Mouse (Mus musculus): ENCODE results near the gene Adra2c. TPM values are rescaled to one million over a fixed set of nuclear protein-coding genes. Genes with fewer than 3 reads are reported as not detected.

The Adra2c gene
- polyA plus RNA-seq, 1 experiment from 2014 or later, result 0.24 TPM

DNA sequence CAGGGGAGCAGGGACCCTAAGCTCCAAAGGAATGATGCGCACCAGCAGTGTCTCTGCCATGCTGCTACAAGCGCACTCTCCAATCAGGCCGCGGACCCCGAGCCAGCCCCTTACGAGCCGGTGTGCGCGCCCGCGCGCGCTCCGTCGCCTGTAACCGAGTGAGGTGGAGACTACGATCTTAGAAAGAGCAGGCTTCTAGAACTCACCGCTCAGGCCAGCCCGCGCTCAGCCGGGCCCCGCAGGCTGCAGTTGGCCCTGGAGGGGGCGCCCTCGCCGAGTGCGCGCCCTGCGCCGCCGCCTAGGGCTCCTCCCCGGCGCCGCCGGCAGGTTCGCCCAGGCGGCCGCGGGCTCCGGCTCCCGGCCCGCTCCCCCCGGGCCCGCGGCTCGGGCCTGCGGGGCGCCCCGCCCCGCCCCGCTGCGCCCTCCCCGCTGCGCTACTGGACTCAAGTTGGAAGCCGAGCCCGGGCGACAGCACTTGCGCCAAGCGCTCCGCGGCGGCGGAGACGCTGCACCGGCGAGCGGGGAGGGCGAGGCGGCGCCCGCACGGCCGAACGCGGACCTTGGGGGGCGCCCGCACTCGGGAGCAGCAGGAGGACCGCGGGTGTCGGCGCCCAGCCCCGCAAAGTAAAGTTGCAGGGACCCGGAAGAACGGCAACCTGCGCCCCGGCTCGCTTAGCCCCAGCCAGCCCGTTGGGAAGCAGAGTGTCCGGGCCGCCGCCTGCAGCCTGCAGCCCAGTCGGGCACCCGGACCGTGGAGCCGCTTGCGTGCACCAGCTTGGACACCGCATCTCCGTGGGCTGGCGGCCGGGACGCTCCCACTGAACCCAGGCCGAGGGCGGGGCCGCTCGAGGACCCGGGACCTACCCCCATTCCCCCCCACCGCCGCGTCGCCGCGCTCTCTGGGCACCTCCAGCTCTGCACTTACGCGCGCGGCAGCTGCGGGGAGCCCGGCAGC, 899 bp downstream of the Adra2c start:
- Histone ChIP-seq H3K9ac (peak overlapping the region; percentile 34; the same call in 1 of the 2 replicates), H3K27ac (no peak overlapping the region), H3K27me3 (peaks cover 93% of the 10 kb centered on the region), H3K4me3 (peak overlapping the region; percentile 50), H3K9me3 (no peaks in the 10 kb centered on the region), H3K4me2 (replicated peaks) (peak overlapping the region; percentile 96), H3K4me1 (0 out of 2 replicates have a peak, but pooled peaks cover 11% of the 10 kb centered on the region), H3K36me3 (no peaks in the 10 kb centered on the region)
- no peak for ATAC-seq (ENCODE audit: insufficient number of reproducible peaks, insufficient read depth, low FRiP score, low TSS enrichment)
- under 1% methylated on average over 109 of the region's 118 CpGs for WGBS

DNA sequence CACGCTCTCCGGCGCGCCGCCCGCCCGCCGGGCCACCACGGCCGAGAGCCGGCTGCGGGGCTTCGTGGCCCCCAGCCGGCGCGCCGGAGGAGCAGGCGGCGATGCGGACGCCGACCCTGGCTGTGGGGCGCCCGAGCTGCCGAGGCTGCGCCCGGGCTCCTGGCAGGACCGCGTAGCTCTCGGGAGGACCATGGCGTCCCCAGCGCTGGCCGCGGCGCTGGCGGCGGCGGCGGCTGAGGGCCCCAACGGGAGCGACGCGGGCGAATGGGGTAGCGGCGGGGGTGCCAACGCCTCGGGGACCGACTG, 1.5 kb downstream of the Adra2c start:
- Histone ChIP-seq H3K27me3 (peaks cover 94% of the 10 kb centered on the region), H3K9ac (peak overlapping the region; percentile 34; the same call in 1 of the 2 replicates), H3K4me1 (0 out of 2 replicates have a peak, but pooled peaks cover 11% of the 10 kb centered on the region), H3K4me3 (peak overlapping the region; percentile 50), H3K36me3 (no peaks in the 10 kb centered on the region), H3K9me3 (no peaks in the 10 kb centered on the region), H3K27ac (no peak overlapping the region), H3K4me2 (replicated peaks) (peak overlapping the region; percentile 96)
- WGBS, result under 1% methylated on average over 37 of the region's 49 CpGs
- ATAC-seq (ENCODE audit: insufficient number of reproducible peaks, insufficient read depth, low FRiP score, low TSS enrichment), result no peak

DNA sequence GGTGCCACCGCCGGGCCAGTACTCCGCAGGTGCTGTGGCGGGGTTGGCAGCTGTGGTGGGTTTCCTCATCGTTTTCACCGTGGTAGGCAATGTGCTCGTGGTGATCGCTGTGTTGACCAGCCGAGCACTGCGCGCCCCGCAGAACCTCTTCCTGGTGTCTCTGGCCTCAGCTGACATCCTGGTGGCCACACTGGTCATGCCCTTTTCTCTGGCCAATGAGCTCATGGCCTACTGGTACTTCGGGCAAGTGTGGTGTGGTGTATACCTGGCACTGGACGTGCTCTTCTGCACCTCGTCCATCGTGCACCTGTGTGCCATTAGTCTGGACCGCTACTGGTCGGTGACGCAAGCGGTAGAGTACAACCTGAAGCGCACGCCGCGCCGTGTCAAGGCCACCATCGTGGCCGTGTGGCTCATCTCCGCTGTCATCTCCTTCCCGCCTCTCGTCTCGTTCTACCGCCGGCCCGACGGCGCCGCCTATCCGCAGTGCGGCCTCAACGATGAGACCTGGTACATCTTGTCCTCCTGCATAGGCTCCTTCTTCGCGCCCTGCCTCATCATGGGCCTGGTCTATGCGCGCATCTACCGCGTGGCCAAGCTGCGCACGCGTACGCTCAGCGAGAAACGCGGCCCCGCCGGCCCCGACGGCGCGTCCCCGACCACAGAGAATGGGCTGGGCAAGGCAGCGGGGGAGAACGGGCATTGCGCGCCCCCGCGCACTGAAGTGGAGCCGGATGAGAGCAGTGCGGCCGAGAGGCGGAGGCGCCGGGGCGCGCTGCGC, 2.1 kb downstream of the Adra2c start:
- H3K27me3 ChIP-seq, result peaks cover 91% of the 10 kb centered on the region
- 0 out of 2 replicates have a peak, but pooled peaks cover 11% of the 10 kb centered on the region for H3K4me1 ChIP-seq
- H3K9ac ChIP-seq, result 0 out of 2 replicates have a peak overlapping the region, but pooled peaks have one; percentile 34
- no peaks in the 10 kb centered on the region for H3K9me3 ChIP-seq
- ATAC-seq (ENCODE audit: insufficient number of reproducible peaks, insufficient read depth, low FRiP score, low TSS enrichment), result no peak
- no peaks in the 10 kb centered on the region for H3K36me3 ChIP-seq
- no peak overlapping the region for H3K27ac ChIP-seq
- WGBS, result 4% methylated on average over 73 of the region's 75 CpGs
- H3K4me2 ChIP-seq (replicated peaks), result peak overlapping the region; percentile 96
- peak overlapping the region; percentile 50 for H3K4me3 ChIP-seq

DNA sequence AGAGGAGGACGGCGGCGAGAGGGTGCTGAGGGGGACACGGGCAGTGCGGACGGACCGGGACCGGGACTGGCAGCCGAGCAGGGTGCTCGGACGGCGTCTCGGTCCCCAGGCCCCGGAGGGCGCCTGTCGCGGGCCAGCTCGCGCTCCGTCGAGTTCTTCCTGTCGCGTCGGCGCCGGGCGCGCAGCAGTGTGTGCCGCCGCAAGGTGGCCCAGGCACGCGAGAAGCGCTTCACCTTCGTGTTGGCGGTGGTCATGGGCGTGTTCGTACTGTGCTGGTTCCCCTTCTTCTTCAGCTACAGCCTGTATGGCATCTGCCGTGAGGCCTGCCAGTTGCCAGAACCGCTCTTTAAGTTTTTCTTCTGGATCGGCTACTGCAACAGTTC, 2.7 kb downstream of the Adra2c start:
- Histone ChIP-seq H3K27me3 (peaks cover 86% of the 10 kb centered on the region), H3K27ac (no peak overlapping the region), H3K9me3 (no peaks in the 10 kb centered on the region), H3K4me2 (replicated peaks) (peak overlapping the region; percentile 96), H3K4me1 (0 out of 2 replicates have a peak, but pooled peaks cover 11% of the 10 kb centered on the region), H3K36me3 (no peaks in the 10 kb centered on the region), H3K4me3 (peak overlapping the region; percentile 50), H3K9ac (no peak overlapping the region)
- WGBS, result 6% methylated on average over 34 of the region's 40 CpGs
- ATAC-seq (ENCODE audit: insufficient number of reproducible peaks, insufficient read depth, low FRiP score, low TSS enrichment), result no peak

DNA sequence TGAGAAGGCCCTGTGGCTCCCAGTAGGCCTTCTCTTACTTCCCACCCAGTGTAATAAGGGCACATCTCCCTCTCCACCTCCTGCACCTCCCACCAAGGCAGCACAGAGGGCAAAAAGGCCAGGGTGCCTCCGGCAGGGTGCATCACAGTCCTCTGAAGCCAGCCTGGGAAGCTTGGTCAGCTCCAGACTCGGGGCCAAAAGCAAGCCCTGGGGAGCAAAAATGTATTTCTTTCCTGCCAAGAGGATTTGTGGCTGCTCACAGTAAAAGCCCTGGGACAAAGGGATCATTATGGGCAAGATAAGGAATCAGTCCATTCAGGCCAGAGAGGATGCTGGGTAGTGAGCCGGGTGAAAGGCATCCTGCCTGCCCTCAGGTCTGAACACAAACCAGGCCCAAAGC, 7.2 kb downstream of the Adra2c start:
- H3K9me3 ChIP-seq, result no peaks in the 10 kb centered on the region
- H3K9ac ChIP-seq, result no peak overlapping the region
- H3K4me2 ChIP-seq (replicated peaks), result no peak overlapping the region
- H3K4me1 ChIP-seq, result 0 out of 2 replicates have a peak, but pooled peaks cover 5% of the 10 kb centered on the region
- no peak for ATAC-seq (ENCODE audit: insufficient number of reproducible peaks, insufficient read depth, low FRiP score, low TSS enrichment)
- no peaks in the 10 kb centered on the region for H3K36me3 ChIP-seq
- 22% methylated on average over 3 of the region's 3 CpGs for WGBS
- H3K27ac ChIP-seq, result no peak overlapping the region
- no peak overlapping the region for H3K4me3 ChIP-seq
- peaks cover 41% of the 10 kb centered on the region for H3K27me3 ChIP-seq

DNA sequence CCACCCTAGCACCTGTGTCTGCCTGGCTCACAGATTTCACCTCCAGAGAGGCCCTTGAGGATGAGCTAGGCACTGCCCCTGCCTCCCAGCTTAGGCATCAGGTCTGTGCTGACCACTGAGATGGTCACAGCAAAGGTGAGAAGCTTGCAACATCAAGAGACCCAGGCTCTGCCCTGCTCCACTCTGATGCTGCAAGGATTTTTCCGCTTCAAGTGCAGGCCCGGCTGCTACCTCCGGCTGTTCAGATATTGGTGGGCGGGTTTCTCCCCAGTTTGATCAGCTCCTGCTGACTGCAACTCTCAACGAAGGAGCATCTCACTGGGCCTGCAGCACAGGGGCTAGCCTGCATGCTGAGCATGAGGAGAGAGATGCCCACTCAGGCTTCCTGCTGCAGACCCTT, 8.1 kb downstream of the Adra2c start:
- Histone ChIP-seq H3K4me2 (replicated peaks) (no peak overlapping the region), H3K9ac (no peak overlapping the region), H3K27ac (no peak overlapping the region), H3K4me1 (no peaks in the 10 kb centered on the region), H3K27me3 (peaks cover 31% of the 10 kb centered on the region), H3K36me3 (no peaks in the 10 kb centered on the region), H3K4me3 (no peak overlapping the region), H3K9me3 (no peaks in the 10 kb centered on the region)
- 70% methylated on average over 5 of the region's 5 CpGs for WGBS
- no peak for ATAC-seq (ENCODE audit: insufficient number of reproducible peaks, insufficient read depth, low FRiP score, low TSS enrichment)

DNA sequence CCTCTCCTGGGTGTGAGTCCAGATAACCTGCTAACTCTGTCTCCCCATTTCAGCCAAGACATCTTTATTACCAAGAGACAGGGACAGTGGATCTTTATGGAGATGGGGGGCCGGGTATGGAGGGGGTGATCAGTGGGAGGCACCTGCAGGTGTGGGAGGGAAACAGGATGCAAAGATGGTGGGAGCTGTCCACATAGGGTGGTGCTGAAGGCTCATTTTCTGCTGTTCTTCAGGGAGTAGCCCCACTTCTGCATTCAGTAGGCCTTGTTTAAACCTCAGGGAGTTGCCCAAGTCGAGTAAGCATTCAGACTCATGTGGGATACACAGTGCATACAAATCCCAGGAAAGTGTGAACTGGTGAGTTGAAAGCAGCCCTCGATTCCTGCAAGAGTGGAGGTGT, 21.5 kb downstream of the Adra2c start:
- Histone ChIP-seq H3K27me3 (no peaks in the 10 kb centered on the region), H3K27ac (no peak overlapping the region), H3K9me3 (no peaks in the 10 kb centered on the region), H3K4me3 (no peak overlapping the region), H3K9ac (no peak overlapping the region), H3K36me3 (no peaks in the 10 kb centered on the region), H3K4me2 (replicated peaks) (no peak overlapping the region), H3K4me1 (no peaks in the 10 kb centered on the region)
- 11% methylated on average over 3 of the region's 3 CpGs for WGBS
- no peak for ATAC-seq (ENCODE audit: insufficient number of reproducible peaks, insufficient read depth, low FRiP score, low TSS enrichment)

DNA sequence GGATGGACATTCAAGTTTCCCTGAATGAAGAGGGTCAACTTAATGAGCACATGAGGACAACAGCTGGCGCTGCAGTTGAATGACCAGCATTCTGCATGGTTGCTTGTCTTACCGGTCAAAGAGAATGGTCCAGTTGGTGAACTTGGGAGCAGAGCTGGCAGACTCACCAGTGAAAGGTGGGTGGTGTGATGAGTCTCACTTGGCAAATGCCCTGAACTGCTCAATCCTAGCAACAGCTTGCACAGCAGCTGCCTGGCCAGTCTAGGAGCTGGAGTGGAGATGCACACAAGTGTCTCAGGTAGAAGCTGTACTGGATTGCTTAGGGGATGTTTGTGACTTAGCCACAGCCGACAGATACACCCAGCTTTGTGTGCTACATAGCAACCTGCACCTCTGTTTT, 26.1 kb downstream of the Adra2c start:
- H3K36me3 ChIP-seq, result no peaks in the 10 kb centered on the region
- WGBS, result 90% methylated on average over 3 of the region's 3 CpGs
- H3K9me3 ChIP-seq, result no peaks in the 10 kb centered on the region
- H3K4me3 ChIP-seq, result no peak overlapping the region
- H3K27ac ChIP-seq, result no peak overlapping the region
- H3K27me3 ChIP-seq, result no peaks in the 10 kb centered on the region
- no peak for ATAC-seq (ENCODE audit: insufficient number of reproducible peaks, insufficient read depth, low FRiP score, low TSS enrichment)
- no peak overlapping the region for H3K4me2 ChIP-seq (replicated peaks)
- no peaks in the 10 kb centered on the region for H3K4me1 ChIP-seq
- H3K9ac ChIP-seq, result no peak overlapping the region

DNA sequence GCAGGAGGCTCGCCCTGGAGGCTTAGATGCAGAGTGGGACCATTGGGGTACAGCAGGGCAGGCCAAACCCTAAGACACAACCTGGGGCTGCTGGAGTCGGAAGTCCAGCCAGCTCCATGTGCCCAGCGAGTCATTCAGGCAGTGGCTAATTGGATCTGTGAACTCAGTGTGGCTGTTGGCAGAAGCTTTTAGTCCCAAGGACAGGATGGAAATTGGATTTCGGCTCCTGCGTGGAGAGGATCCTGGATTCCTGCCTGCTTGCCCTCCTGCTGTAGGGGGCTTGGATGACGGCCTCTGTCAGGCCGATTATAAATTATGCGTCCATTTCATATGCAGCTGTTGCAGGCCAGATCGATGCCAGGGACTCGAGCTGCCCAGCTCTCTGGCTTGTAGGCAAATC, 27.2 kb downstream of the Adra2c start:
- Histone ChIP-seq H3K36me3 (no peaks in the 10 kb centered on the region), H3K4me2 (replicated peaks) (no peak overlapping the region), H3K27me3 (no peaks in the 10 kb centered on the region), H3K4me1 (no peaks in the 10 kb centered on the region), H3K4me3 (no peak overlapping the region), H3K9ac (no peak overlapping the region; the same call in 1 of the 2 replicates), H3K27ac (no peak overlapping the region), H3K9me3 (no peaks in the 10 kb centered on the region)
- ATAC-seq (ENCODE audit: insufficient number of reproducible peaks, insufficient read depth, low FRiP score, low TSS enrichment), result no peak
- WGBS, result 76% methylated on average over 10 of the region's 10 CpGs

DNA sequence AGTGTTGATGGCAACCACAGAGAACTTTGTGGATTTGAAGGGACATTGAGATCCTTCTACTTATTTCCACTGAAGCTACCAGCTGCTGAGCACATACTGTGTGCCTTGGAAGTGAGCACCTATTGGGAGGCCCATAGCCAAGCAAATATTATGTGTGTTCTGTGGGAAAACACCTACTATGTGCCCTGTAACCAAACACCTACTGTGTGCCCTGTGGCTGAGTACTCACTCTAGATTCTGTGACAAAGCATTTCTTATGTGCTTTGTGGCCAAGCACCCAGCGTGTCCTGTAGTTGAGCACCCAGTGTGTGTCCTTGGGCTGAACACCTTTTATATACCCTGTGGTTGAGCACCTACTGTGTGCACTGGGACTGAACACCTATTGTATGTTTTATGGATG, 28.6 kb downstream of the Adra2c start:
- no peak overlapping the region for H3K27ac ChIP-seq
- H3K27me3 ChIP-seq, result peaks cover 3% of the 10 kb centered on the region; the same call in 1 of the 2 replicates
- H3K9ac ChIP-seq, result no peak overlapping the region
- H3K4me1 ChIP-seq, result no peaks in the 10 kb centered on the region
- no peak for ATAC-seq (ENCODE audit: insufficient number of reproducible peaks, insufficient read depth, low FRiP score, low TSS enrichment)
- WGBS, result 84% methylated on average over 1 of the region's 1 CpGs
- H3K36me3 ChIP-seq, result no peaks in the 10 kb centered on the region
- no peak overlapping the region for H3K4me2 ChIP-seq (replicated peaks)
- no peak overlapping the region for H3K4me3 ChIP-seq
- no peaks in the 10 kb centered on the region for H3K9me3 ChIP-seq

DNA sequence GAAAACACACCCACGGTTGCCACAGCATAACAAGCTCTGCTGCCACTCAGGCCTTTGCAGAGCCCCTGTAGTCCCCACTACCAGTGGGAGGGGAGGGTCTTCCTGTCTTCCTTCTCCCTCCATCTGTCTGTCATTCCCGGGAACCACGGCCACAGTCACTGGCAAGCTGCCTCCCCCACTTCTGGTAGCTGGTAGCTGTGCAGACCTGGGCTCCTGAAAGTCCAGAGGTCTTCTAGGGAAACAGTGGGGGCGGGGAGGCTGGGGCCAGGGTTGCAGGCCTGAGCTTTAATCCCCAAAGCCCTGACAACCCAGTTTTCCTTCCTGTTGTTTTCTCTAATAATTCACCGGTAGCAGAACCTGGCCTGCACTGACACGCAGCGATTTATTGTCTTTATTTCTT, 31.7 kb downstream of the Adra2c start:
- H3K4me2 ChIP-seq (replicated peaks), result no peak overlapping the region
- H3K4me1 ChIP-seq, result peaks cover 11% of the 10 kb centered on the region
- no peaks in the 10 kb centered on the region for H3K9me3 ChIP-seq
- ATAC-seq (ENCODE audit: insufficient number of reproducible peaks, insufficient read depth, low FRiP score, low TSS enrichment), result no peak
- H3K4me3 ChIP-seq, result no peak overlapping the region
- 50% methylated on average over 7 of the region's 7 CpGs for whole genome bisulfite sequencing
- H3K27ac ChIP-seq, result no peak overlapping the region
- no peaks in the 10 kb centered on the region for H3K36me3 ChIP-seq
- no peak overlapping the region for H3K9ac ChIP-seq
- peaks cover 29% of the 10 kb centered on the region for H3K27me3 ChIP-seq
